Mouse (Mus musculus): Measurements from ENCODE around the gene Slc16a14. TPM values are rescaled to one million over a fixed set of nuclear protein-coding genes. Genes with fewer than 3 reads are reported as not detected.
"Not testable (repeated sequence)": the region's sequence is repeated elsewhere in the genome, so short reads cannot be mapped to it uniquely, and the experiment has no call there.

The Slc16a14 gene
- 0.11 and 0.16 TPM in 2 replicates for polyA plus RNA-seq (2016; fragmentation: Nextera tagmentation; extraction: Ambion mirVana)

GRCm38 (mm10) chr1:84934503-84935333, at the start of gene Slc16a14:
Gene Slc16a14, minus strand, starts transcription at chr1:84935134.
- H3K4me1 ChIP-seq: peaks cover 9% of the 10 kb centered on the region; the same call in 1 of the 2 replicates
- H3K4me3 ChIP-seq: peak within 1 kb of the TSS; percentile 67
- H3K9me3 ChIP-seq (replicated peaks): no peaks in the 10 kb centered on the region
- H3K36me3 ChIP-seq: no peaks in the 10 kb centered on the region
- peaks cover 46% of the 10 kb centered on the region for H3K27me3 ChIP-seq (ENCODE audit: low read depth, poor library complexity, severe bottlenecking)
- H3K27ac ChIP-seq: peak within 1 kb of the TSS; percentile 76
- WGBS: 1% methylated on average over 59 of the region's 59 CpGs
- DNase-seq (ENCODE audit: low spot score): peak; percentile 76

DNA sequence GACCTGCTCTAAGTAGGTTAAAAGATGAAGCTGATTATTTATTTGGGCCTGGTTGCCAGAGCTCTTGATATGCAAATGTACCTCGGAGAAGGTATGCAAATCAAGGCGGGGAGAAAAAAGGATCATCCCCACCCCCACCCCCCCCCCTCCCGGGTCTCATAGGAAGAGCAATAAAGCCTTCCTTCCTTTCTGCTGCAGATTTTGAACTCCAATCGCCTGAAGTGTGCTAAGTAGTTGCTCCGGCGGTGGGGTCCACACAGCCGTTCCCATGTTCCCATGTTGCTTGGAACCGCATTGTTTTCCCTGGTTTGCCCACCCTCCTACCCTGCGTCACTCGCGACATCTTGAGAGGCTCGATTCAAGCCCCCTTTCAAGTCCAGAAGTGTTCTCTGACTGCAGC, 26.8 kb upstream of the Slc16a14 start:
- H3K27me3 ChIP-seq (ENCODE audit: low read depth, poor library complexity, severe bottlenecking); H3K4me1 ChIP-seq; H3K36me3 ChIP-seq; DNase-seq (ENCODE audit: low spot score); H3K4me3 ChIP-seq; H3K27ac ChIP-seq; H3K9me3 ChIP-seq (replicated peaks): not testable (repeated sequence)
- 5% methylated on average over 12 of the region's 12 CpGs for WGBS

GRCm38 (mm10) chr1:84957713-84958112, 22.8 kb upstream of the Slc16a14 start:
- not testable (repeated sequence) for H3K27ac ChIP-seq; H3K4me1 ChIP-seq; DNase-seq (ENCODE audit: low spot score); H3K36me3 ChIP-seq; H3K9me3 ChIP-seq (replicated peaks); H3K4me3 ChIP-seq; H3K27me3 ChIP-seq (ENCODE audit: low read depth, poor library complexity, severe bottlenecking)
- WGBS: 93% methylated on average over 4 of the region's 4 CpGs

DNA sequence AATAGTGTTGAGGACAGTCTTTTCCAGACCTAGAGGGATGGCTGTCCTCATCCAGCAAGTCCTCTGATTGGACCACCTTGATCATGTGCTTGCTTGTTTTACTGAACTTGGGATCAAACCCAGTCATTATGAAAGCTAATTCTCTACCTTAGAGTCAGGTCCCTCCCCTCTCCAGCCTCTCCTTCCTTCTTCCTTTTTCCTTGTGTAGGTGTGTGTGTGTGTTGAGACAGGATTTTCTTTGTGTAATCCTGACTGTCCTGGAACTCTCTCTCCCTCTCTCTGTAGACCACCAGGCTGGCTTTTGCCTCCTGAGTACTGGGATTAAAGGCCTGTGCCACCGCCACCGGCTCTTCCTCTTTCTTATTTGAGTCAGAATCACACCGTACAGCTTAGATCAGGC, 21.8 kb upstream of the Slc16a14 start:
- 99% methylated on average over 3 of the region's 3 CpGs for WGBS
- H3K9me3 ChIP-seq (replicated peaks); H3K27ac ChIP-seq; DNase-seq (ENCODE audit: low spot score); H3K4me3 ChIP-seq; H3K4me1 ChIP-seq; H3K36me3 ChIP-seq; H3K27me3 ChIP-seq (ENCODE audit: low read depth, poor library complexity, severe bottlenecking): not testable (repeated sequence)

DNA sequence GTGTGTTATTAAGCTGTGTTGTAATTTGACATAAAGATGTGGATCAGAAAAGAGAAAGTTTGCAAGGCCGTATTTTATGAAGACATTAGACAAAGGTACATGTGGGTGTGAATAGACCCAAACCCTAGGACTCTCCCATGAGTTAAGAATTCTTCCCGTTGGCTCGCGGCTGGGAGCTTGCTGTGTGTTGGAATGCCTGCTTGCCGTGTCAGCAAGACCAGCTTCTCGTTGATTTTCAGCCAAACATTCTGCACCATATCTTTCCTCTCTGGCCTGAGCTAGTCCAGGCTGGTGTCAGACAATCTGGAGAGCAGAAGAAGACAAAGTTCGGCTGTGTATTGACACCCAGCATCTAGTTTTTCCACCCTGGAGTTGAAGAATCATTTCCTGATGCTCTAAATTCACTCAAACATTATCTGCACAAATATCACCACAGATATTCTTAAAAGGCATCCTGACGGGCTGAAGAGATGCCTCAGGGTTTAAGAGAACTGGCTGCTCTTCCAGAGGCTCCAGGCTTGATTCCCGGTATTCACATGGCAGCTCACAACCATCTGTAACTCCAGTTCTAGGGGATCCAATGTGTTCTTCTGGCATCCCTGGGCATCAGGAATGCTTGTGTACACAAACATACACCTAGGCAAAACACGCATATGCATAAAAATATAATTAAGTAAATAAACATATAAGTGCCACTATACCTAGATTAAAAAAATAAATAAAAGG, 17.7 kb upstream of the Slc16a14 start:
- Histone ChIP-seq H3K4me1 (no peaks in the 10 kb centered on the region), H3K36me3 (no peaks in the 10 kb centered on the region), H3K9me3 (replicated peaks) (peaks cover 3% of the 10 kb centered on the region; the same call in 1 of the 2 replicates), H3K27ac (no peak overlapping the region), H3K4me3 (no peak overlapping the region), H3K27me3 (ENCODE audit: low read depth, poor library complexity, severe bottlenecking) (no peaks in the 10 kb centered on the region)
- DNase-seq (ENCODE audit: low spot score): no peak
- 89% methylated on average over 10 of the region's 10 CpGs for WGBS

GRCm38 (mm10) chr1:84951566-84951965, 16.6 kb upstream of the Slc16a14 start:
- H3K4me1 ChIP-seq: no peaks in the 10 kb centered on the region
- no peaks in the 10 kb centered on the region for H3K27me3 ChIP-seq (ENCODE audit: low read depth, poor library complexity, severe bottlenecking)
- no peaks in the 10 kb centered on the region for H3K9me3 ChIP-seq (replicated peaks)
- 91% methylated on average over 3 of the region's 3 CpGs for WGBS
- no peak for DNase-seq (ENCODE audit: low spot score)
- H3K36me3 ChIP-seq: no peaks in the 10 kb centered on the region
- no peak overlapping the region for H3K4me3 ChIP-seq
- H3K27ac ChIP-seq: no peak overlapping the region

DNA sequence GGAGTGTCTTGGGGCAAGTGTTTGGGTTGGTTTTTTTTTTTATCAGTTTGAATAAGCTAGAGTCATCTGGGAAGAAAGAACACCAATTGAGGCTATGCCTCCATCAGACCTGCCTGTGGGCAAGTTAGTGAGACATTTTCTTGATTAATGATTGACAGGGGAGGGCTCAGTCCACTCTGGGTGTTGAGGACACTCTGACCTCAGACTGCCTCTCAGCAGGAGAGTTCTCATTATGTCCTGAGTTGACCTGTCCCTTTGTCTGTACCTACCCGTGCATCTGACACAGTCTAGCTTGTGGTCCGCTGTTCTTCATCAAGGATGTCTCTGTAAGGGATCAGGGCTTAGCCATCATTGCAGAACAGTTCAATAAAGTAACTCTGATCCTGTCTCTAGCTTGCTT, 12.5 kb upstream of the Slc16a14 start:
- Histone ChIP-seq H3K36me3 (no peaks in the 10 kb centered on the region), H3K9me3 (replicated peaks) (no peaks in the 10 kb centered on the region), H3K4me1 (no peaks in the 10 kb centered on the region), H3K27me3 (ENCODE audit: low read depth, poor library complexity, severe bottlenecking) (no peaks in the 10 kb centered on the region), H3K27ac (no peak overlapping the region), H3K4me3 (no peak overlapping the region)
- no peak for DNase-seq (ENCODE audit: low spot score)
- WGBS: 81% methylated on average over 2 of the region's 2 CpGs

GRCm38 (mm10) chr1:84945950-84946349, 11.0 kb upstream of the Slc16a14 start:
- Histone ChIP-seq H3K27ac (no peak overlapping the region), H3K9me3 (replicated peaks) (no peaks in the 10 kb centered on the region), H3K27me3 (ENCODE audit: low read depth, poor library complexity, severe bottlenecking) (no peaks in the 10 kb centered on the region), H3K36me3 (no peaks in the 10 kb centered on the region), H3K4me1 (no peaks in the 10 kb centered on the region), H3K4me3 (no peak overlapping the region)
- WGBS: 90% methylated on average over 3 of the region's 3 CpGs
- no peak for DNase-seq (ENCODE audit: low spot score)

DNA sequence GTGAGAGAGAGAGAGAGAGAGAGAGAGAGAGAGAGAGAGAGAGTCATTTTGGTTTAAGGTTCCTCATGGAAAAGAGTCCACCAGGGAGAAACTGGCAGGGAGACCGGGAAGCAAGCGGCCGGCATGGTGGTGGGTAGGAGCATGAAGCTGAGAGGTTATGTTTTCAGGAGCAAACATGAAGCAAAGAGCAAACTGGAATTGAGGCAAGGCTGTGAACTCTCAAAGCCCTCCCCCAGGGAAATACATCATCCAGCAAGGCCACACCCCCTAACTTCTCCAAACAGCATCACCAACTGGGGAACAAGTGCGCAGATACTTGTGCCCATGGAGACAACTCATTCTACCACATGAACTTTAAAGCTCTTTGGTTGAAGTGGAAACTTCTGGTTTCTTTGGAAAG, 8.6 kb upstream of the Slc16a14 start:
- WGBS: 91% methylated on average over 4 of the region's 4 CpGs
- Histone ChIP-seq H3K4me3 (no peak overlapping the region), H3K9me3 (replicated peaks) (no peaks in the 10 kb centered on the region), H3K27ac (no peak overlapping the region), H3K27me3 (ENCODE audit: low read depth, poor library complexity, severe bottlenecking) (no peaks in the 10 kb centered on the region), H3K4me1 (no peaks in the 10 kb centered on the region), H3K36me3 (no peaks in the 10 kb centered on the region)
- no peak for DNase-seq (ENCODE audit: low spot score)

GRCm38 (mm10) chr1:84942666-84943065, 7.7 kb upstream of the Slc16a14 start:
- H3K9me3 ChIP-seq (replicated peaks): no peaks in the 10 kb centered on the region
- H3K27me3 ChIP-seq (ENCODE audit: low read depth, poor library complexity, severe bottlenecking): no peaks in the 10 kb centered on the region
- H3K27ac ChIP-seq: no peak overlapping the region
- H3K4me1 ChIP-seq: no peaks in the 10 kb centered on the region
- no peak for DNase-seq (ENCODE audit: low spot score)
- H3K4me3 ChIP-seq: no peak overlapping the region
- no peaks in the 10 kb centered on the region for H3K36me3 ChIP-seq

GRCm38 (mm10) chr1:84940322-84940721, 5.4 kb upstream of the Slc16a14 start:
- Histone ChIP-seq H3K4me3 (no peak overlapping the region), H3K4me1 (no peaks in the 10 kb centered on the region), H3K9me3 (replicated peaks) (no peaks in the 10 kb centered on the region), H3K27ac (no peak overlapping the region), H3K36me3 (no peaks in the 10 kb centered on the region), H3K27me3 (ENCODE audit: low read depth, poor library complexity, severe bottlenecking) (peaks cover 21% of the 10 kb centered on the region)
- DNase-seq (ENCODE audit: low spot score): no peak
- 87% methylated on average over 2 of the region's 2 CpGs for WGBS

- H3K9me3 ChIP-seq (replicated peaks): no peaks in the 10 kb centered on the region
- WGBS: 86% methylated on average over 4 of the region's 4 CpGs
- DNase-seq (ENCODE audit: low spot score): no peak
Measured at GRCm38 (mm10) chr1:84939466-84939865, 4.5 kb upstream of the Slc16a14 start.

More at GRCm38 (mm10) chr1:84939466-84939865, 4.5 kb upstream of the Slc16a14 start:
- H3K27ac ChIP-seq: no peak overlapping the region
- no peak overlapping the region for H3K4me3 ChIP-seq
- H3K4me1 ChIP-seq: peaks cover 2% of the 10 kb centered on the region; the same call in 1 of the 2 replicates
- peaks cover 28% of the 10 kb centered on the region for H3K27me3 ChIP-seq (ENCODE audit: low read depth, poor library complexity, severe bottlenecking)
- no peaks in the 10 kb centered on the region for H3K36me3 ChIP-seq
